Mouse (Mus musculus) liver, embryonic 14.5 days (tissue): ENCODE measurements around the gene Ifna11. TPM values are rescaled to one million over a fixed set of nuclear protein-coding genes. Genes with fewer than 3 reads are reported as not detected.
A peak's percentile ranks its signal among the peaks of the same experiment; 100 is the strongest.

Source experiments
- ATAC-seq: fragments of 200-750 bp; cut with Nextera tagmentation; 2 replicates; pipeline ENCODE4 v1.8.0; 2017; ENCODE audit warnings: moderate number of reproducible peaks, mild to moderate bottlenecking, moderate library complexity; ENCODE audit not compliant: insufficient read depth
- DNase-seq, 3 experiments: peaks; one replicate each; pipeline ENCODE4 v3.0.0-alpha.2; 2012 to 2013; ENCODE audit warnings: low read depth in 3 of 3, low spot score in 3 of 3
- H3K27ac ChIP-seq: fragments of 300-500 bp; sonication (generic); 2 replicates; pipeline ENCODE4 v1.5.1; 2014; ENCODE audit warnings: moderate library complexity, mild to moderate bottlenecking, control low read depth, inconsistent platforms
- H3K27me3 ChIP-seq: fragments of 300-500 bp; sonication (generic); 2 replicates; pipeline ENCODE4 v1.6.1; 2014; ENCODE audit warnings: mild to moderate bottlenecking, low read length, moderate library complexity; ENCODE audit not compliant: control insufficient read depth, insufficient read depth
- H3K36me3 ChIP-seq: fragments of 300-500 bp; sonication (generic); replicated peaks from 2 replicates; pipeline ENCODE4 v1.6.1; 2014; ENCODE audit warnings: low read depth; ENCODE audit not compliant: control insufficient read depth, insufficient read depth
- H3K4me1 ChIP-seq, 2 experiments: fragments of 200-500 bp in 1 of 2; fragments of 300-500 bp in 1 of 2; sonication (generic) in 1 of 2; replicated peaks; 2 replicates each; pipeline ENCODE4 v1.6.1; 2012 to 2014; ENCODE audit warnings: antibody characterized with exemption in 1 of 2, inconsistent platforms in 1 of 2, low read length in 1 of 2; ENCODE audit not compliant: control insufficient read depth in 2 of 2, insufficient read depth in 2 of 2
- H3K4me2 ChIP-seq: fragments of 300-500 bp; sonication (generic); 2 replicates; pipeline ENCODE4 v1.6.1; 2014; ENCODE audit warnings: low read depth, mild to moderate bottlenecking, control low read depth, moderate library complexity
- H3K4me3 ChIP-seq, 2 experiments: fragments of 200-500 bp in 1 of 2; fragments of 300-500 bp in 1 of 2; sonication (generic) in 1 of 2; 2 replicates each; pipeline ENCODE4 v1.5.1; 2012 to 2014; ENCODE audit warnings: low read depth in 2 of 2, low read length in 2 of 2, mild to moderate bottlenecking in 2 of 2, control low read depth in 1 of 2, inconsistent platforms in 1 of 2, moderate library complexity in 1 of 2; ENCODE audit not compliant: insufficient read depth in 1 of 2
- H3K9ac ChIP-seq: fragments of 300-500 bp; sonication (generic); replicated peaks from 2 replicates; pipeline ENCODE4 v1.6.1; 2014; ENCODE audit warnings: mild to moderate bottlenecking, control low read depth, moderate library complexity
- H3K9me3 ChIP-seq: fragments of 300-500 bp; sonication (generic); 2 replicates; pipeline ENCODE4 v1.6.1; 2016; ENCODE audit warnings: low read length, mixed read lengths; ENCODE audit not compliant: control insufficient read depth
- CTCF ChIP-seq: IDR thresholded peaks from 2 replicates; pipeline ENCODE4 v1.5.1; 2016; ENCODE audit warnings: antibody characterized with exemption, low read depth, control low read depth
- EP300 ChIP-seq: IDR thresholded peaks from 2 replicates; pipeline ENCODE4 v1.6.1; 2016; ENCODE audit warnings: antibody characterized with exemption, low read depth
- WGBS: fragments of 180-500 bp; shearing (Covaris S2); extraction: QIAGEN DNeasy Blood & Tissue Kit; methylation state at CpG from one replicate; pipeline ENCODE4 v1.1.7; 2014; ENCODE audit not compliant: insufficient replicate concordance; 5-methylcytosine and 5-hydroxymethylcytosine counted together
- polyA plus RNA-seq, 2 experiments: library from polyadenylated mRNA; depleted of rRNA in 1 of 2; stranded (reverse) in 1 of 2; unstranded in 1 of 2; fragments of >200 nt; fragmentation: Nextera tagmentation in 1 of 2; extraction: Ambion mirVana in 1 of 2; gene quantifications; 2 replicates each; pipeline versions ENCODE4 v1.2.1 to v1.2.3; 2012 to 2014

The Ifna11 gene
- polyA plus RNA-seq, 2 experiments: not detected

DNA sequence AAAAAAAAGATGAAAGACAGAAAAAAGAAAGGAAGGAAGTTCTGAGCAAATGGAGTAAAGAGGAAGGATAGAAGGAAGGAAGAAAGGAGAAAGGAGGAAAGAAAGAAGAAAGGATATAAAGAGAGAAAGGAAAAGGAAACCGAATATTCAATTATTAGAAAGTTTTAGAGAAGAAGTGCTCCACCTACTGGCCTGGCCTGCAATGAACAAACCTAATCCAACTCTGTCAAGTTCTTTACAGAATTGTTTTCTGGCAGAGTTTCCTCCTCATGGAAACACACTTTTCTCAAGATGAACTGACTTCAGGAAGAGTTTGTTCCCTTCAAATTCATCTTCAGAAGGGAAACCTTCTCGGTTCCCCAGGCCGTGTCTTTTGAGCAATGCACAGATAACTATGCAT, 19.1 kb downstream of the Ifna11 start:
- Histone ChIP-seq H3K27me3 (no peaks in the 10 kb centered on the region), H3K4me1 (no peaks in the 10 kb centered on the region), H3K36me3 (no peaks in the 10 kb centered on the region), H3K4me3 (no peak overlapping the region), H3K27ac (no peak overlapping the region), H3K9ac (no peak overlapping the region), H3K4me2 (no peak overlapping the region), H3K9me3 (no peaks in the 10 kb centered on the region)
- ATAC-seq (no peak), DNase-seq (no peak)
- TF ChIP-seq CTCF: peak; percentile 41; the same call in 1 of the 2 replicates
- TF ChIP-seq EP300: no peak
- whole genome bisulfite sequencing: 27% methylated on average over 3 of the region's 3 CpGs

DNA sequence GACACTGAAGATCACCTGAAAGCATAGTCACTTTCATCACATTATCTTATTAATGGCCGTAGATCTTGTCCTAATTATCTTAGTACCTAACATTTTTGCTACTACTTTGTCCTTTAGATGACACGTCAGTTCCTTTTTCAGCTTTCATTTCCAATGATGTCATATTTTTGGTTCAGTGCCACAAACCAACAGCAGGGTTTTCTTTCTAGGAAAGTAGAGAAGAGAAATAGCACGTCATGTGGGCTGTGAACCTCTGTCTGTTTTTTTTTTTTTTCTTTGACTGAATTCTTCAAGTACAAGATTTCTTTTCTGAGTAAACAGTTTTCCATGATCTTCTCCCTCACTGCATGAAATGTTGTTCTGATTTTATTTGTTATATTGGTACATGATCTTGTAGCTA, 20.3 kb downstream of the Ifna11 start:
- Histone ChIP-seq H3K4me1 (no peaks in the 10 kb centered on the region), H3K4me2 (no peak overlapping the region), H3K36me3 (no peaks in the 10 kb centered on the region), H3K4me3 (no peak overlapping the region), H3K9ac (no peak overlapping the region), H3K27me3 (no peaks in the 10 kb centered on the region), H3K9me3 (no peaks in the 10 kb centered on the region), H3K27ac (no peak overlapping the region)
- no peak for ATAC-seq
- WGBS: 43% methylated on average over 3 of the region's 3 CpGs
- no peak for TF ChIP-seq EP300
- no peak for DNase-seq

GRCm38 (mm10) chr4:88841438-88841911, 21.7 kb downstream of the Ifna11 start, which contains the start of gene Ifna4:
Gene Ifna4, plus strand, starts transcription at chr4:88841861.
- 35% methylated on average over 2 of the region's 2 CpGs for WGBS

DNA sequence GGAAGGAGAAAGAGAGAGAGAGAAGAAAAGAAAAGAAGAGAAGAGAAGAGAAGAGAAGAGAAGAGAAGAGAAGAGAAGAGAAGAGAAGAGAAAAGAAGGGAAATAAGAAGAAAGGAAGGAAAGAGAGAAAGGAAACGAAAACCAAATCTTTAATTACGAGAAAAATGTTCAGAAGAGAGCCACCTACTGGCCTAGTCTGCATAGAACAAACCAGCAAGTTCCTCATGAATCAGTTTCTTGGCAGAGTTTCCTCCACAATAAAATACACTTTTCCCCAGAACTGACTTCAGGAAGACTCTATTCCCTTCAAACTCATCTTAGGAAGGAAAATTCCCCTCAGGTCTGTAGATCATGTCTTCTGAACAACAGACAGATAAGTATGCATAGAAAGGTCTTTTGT, 25.6 kb downstream of the Ifna11 start:
- H3K27me3 ChIP-seq: no peaks in the 10 kb centered on the region
- no peak overlapping the region for H3K9ac ChIP-seq
- no peak overlapping the region for H3K27ac ChIP-seq
- no peak for ATAC-seq
- H3K4me2 ChIP-seq: no peak overlapping the region
- no peak overlapping the region for H3K4me3 ChIP-seq
- WGBS: 27% methylated on average over 2 of the region's 2 CpGs
- no peaks in the 10 kb centered on the region for H3K36me3 ChIP-seq
- DNase-seq: no peak
- no peak; the same call in 1 of the 2 replicates for TF ChIP-seq CTCF
- TF ChIP-seq EP300: no peak
- no peaks in the 10 kb centered on the region for H3K9me3 ChIP-seq
- H3K4me1 ChIP-seq: no peaks in the 10 kb centered on the region

More at GRCm38 (mm10) chr4:88841438-88841911, 21.7 kb downstream of the Ifna11 start, which contains the start of gene Ifna4:
- Histone ChIP-seq H3K27ac (no peak within 1 kb of the TSS), H3K9me3 (no peaks in the 10 kb centered on the region), H3K27me3 (no peaks in the 10 kb centered on the region), H3K4me2 (no peak within 1 kb of the TSS), H3K4me3 (no peak within 1 kb of the TSS), H3K9ac (no peak within 1 kb of the TSS), H3K4me1 (no peaks in the 10 kb centered on the region), H3K36me3 (no peaks in the 10 kb centered on the region)
- no peak for TF ChIP-seq CTCF
- no peak for TF ChIP-seq EP300
- ATAC-seq: no peak
- no peak for DNase-seq

DNA sequence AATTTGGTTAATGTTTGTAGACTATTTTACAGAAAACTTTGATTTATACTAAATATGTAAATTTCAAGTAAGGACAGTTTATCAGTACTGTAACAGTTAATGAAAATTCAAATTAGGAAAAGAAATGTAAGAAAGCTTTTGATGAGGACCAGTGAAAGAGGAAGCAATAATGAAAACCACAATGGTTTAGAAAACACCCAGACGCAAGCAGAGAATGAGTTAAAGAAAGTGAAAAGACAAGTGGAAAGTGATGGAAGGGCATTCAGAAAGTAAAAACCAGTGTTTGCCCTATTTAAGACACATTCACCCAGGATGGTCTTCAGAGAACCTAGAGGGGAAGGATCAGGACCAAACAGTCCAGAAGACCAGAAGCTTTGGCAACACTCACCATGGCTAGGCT, 29.9 kb downstream of the Ifna11 start, which contains the start of gene Ifna1:
Gene Ifna1 (plus strand): TSS at position 390 of the 400 bp plus-strand sequence.
- ATAC-seq (no peak), DNase-seq (no peak)
- no peaks in the 10 kb centered on the region for H3K36me3 ChIP-seq
- TF ChIP-seq CTCF (no peak), EP300 (no peak)
- H3K9me3 ChIP-seq: no peaks in the 10 kb centered on the region
- 18% methylated on average over 1 of the region's 1 CpGs for WGBS
- H3K4me1 ChIP-seq: no peaks in the 10 kb centered on the region
- no peaks in the 10 kb centered on the region for H3K27me3 ChIP-seq
- H3K27ac ChIP-seq: no peak within 1 kb of the TSS
- H3K9ac ChIP-seq: no peak within 1 kb of the TSS
- H3K4me3 ChIP-seq: no peak within 1 kb of the TSS
- H3K4me2 ChIP-seq: no peak within 1 kb of the TSS
